Mouse (Mus musculus) spleen, adult 2 months (tissue): Measurements from ENCODE around the gene Tcp11l1.

ENCODE experiments used
- CTCF ChIP-seq: fragments of 200-500 bp; IDR thresholded peaks from 2 replicates; pipeline ENCODE4 v1.5.1; 2011; ENCODE audit warnings: mild to moderate bottlenecking, inconsistent platforms; ENCODE audit not compliant: insufficient read depth, insufficient read length, insufficient replicate concordance; ENCODE audit errors: extremely low read depth
- POLR2A ChIP-seq: fragments of 200-500 bp; IDR thresholded peaks from 2 replicates; pipeline ENCODE4 v1.6.1; 2011; ENCODE audit warnings: low read depth, low read length, inconsistent platforms

DNA sequence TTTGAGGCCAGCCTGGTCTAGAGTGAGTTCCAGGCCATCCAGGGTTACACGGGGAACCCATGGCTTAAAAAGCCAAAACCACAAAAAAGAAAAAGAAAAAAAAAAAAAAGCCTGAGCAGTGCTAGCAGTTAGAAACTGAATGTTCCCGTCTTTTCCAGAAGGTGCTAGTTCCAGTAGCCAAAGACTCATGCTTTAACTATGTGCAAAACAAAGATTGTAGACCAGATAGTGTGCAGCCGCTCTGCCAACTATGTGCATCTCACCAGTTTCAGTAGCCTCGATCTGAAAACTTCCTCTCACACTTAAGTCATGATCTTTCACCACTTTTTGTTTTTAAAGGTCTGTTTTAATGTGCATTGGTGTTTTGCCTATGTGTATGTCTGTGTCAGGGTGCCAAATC, 5.9 kb upstream of the Tcp11l1 start:
- TF ChIP-seq POLR2A (no peak), CTCF (no peak)
